Mouse (Mus musculus) hindbrain, postnatal 0 days (tissue): Measurements from ENCODE around the gene Cpne7. TPM values are rescaled to one million over a fixed set of nuclear protein-coding genes. Genes with fewer than 3 reads are reported as not detected.

Experiments
- ATAC-seq: fragments of 200-750 bp; cut with Nextera tagmentation; 2 replicates; pipeline ENCODE4 v1.8.0; 2017; ENCODE audit warnings: mild to moderate bottlenecking, moderate TSS enrichment, moderate library complexity
- DNase-seq: peaks from one replicate; pipeline ENCODE4 v3.0.0-alpha.2; 2015; ENCODE audit warnings: low spot score
- H3K27ac ChIP-seq: fragments of 300-500 bp; sonication (generic); 2 replicates; pipeline ENCODE4 v1.5.1; 2014; ENCODE audit warnings: mild to moderate bottlenecking
- H3K27me3 ChIP-seq: fragments of 300-500 bp; sonication (generic); 2 replicates; pipeline ENCODE4 v1.6.1; 2014; ENCODE audit warnings: low read length, mixed read lengths; ENCODE audit not compliant: insufficient read depth
- H3K36me3 ChIP-seq: fragments of 300-500 bp; sonication (generic); 2 replicates; pipeline ENCODE4 v1.6.1; 2014; ENCODE audit warnings: low read length, mixed read lengths; ENCODE audit not compliant: insufficient read depth
- H3K4me1 ChIP-seq: fragments of 300-500 bp; sonication (generic); 2 replicates; pipeline ENCODE4 v1.6.1; 2014; ENCODE audit warnings: antibody characterized with exemption, low read length, mixed read lengths; ENCODE audit not compliant: insufficient read depth
- H3K4me2 ChIP-seq: fragments of 300-500 bp; sonication (generic); 2 replicates; pipeline ENCODE4 v1.6.1; 2014; ENCODE audit warnings: low read depth, mild to moderate bottlenecking, low read length, moderate library complexity, mixed read lengths
- H3K4me3 ChIP-seq: fragments of 300-500 bp; sonication (generic); 2 replicates; pipeline ENCODE4 v1.5.1; 2014; ENCODE audit warnings: low read length
- H3K9ac ChIP-seq: fragments of 300-500 bp; sonication (generic); replicated peaks from 2 replicates; pipeline ENCODE4 v1.6.1; 2014; ENCODE audit warnings: mild to moderate bottlenecking, low read length, moderate library complexity, mixed read lengths
- H3K9me3 ChIP-seq: fragments of 300-500 bp; sonication (generic); 2 replicates; pipeline ENCODE4 v1.6.1; 2016; ENCODE audit warnings: low read length, mixed read lengths
- CTCF ChIP-seq: IDR thresholded peaks from 2 replicates; pipeline ENCODE4 v1.5.1; 2016; ENCODE audit warnings: antibody characterized with exemption, control low read depth, low read depth
- WGBS: fragments of 180-500 bp; shearing (Covaris S2); extraction: QIAGEN DNeasy Blood & Tissue Kit; methylation state at CpG from one replicate; pipeline ENCODE4 v1.1.7; 2014; 5-methylcytosine and 5-hydroxymethylcytosine counted together
- polyA plus RNA-seq: library from polyadenylated mRNA; unstranded; fragments of >200 nt; fragmentation: Nextera tagmentation; extraction: Ambion mirVana; gene quantifications from 2 replicates; pipeline ENCODE4 v1.2.1, GENCODE M21; 2015
- total RNA-seq: library from RNA; depleted of rRNA; stranded (reverse); fragments of >200 nt; gene quantifications from 2 replicates; pipeline ENCODE4 v1.2.3, GENCODE M21; 2014

The Cpne7 gene
- total and polyA plus RNA-seq, 2 experiments from 2014 or later = 11.9 to 21.2 TPM

GRCm38 (mm10) chr8:123138741-123139140, 21.6 kb downstream of the Cpne7 start:
- no peak overlapping the region for H3K4me2 ChIP-seq
- WGBS = 67% methylated on average over 4 of the region's 4 CpGs
- no peak for ATAC-seq

GRCm38 (mm10) chr8:123141741-123142462, 24.7 kb downstream of the Cpne7 start:
- no peaks in the 10 kb centered on the region for H3K27me3 ChIP-seq
- H3K4me2 ChIP-seq = no peak overlapping the region
- no peak overlapping the region for H3K9ac ChIP-seq
- DNase-seq (peak; percentile 89), ATAC-seq (peak; percentile 80)
- no peaks in the 10 kb centered on the region for H3K9me3 ChIP-seq
- H3K4me1 ChIP-seq = 0 out of 2 replicates have a peak, but pooled peaks cover 7% of the 10 kb centered on the region
- WGBS = 50% methylated on average over 14 of the region's 14 CpGs
- H3K36me3 ChIP-seq = no peaks in the 10 kb centered on the region
- H3K27ac ChIP-seq = peak overlapping the region; percentile 56; the same call in 1 of the 2 replicates
- no peak for TF ChIP-seq CTCF
- no peak overlapping the region for H3K4me3 ChIP-seq

More at GRCm38 (mm10) chr8:123138741-123139140, 21.6 kb downstream of the Cpne7 start:
- H3K36me3 ChIP-seq = no peaks in the 10 kb centered on the region
- no peak for DNase-seq
- H3K4me3 ChIP-seq = no peak overlapping the region
- TF ChIP-seq CTCF = no peak
- peaks cover 23% of the 10 kb centered on the region; the same call in 1 of the 2 replicates for H3K4me1 ChIP-seq
- H3K9ac ChIP-seq = no peak overlapping the region
- H3K9me3 ChIP-seq = no peaks in the 10 kb centered on the region
- H3K27ac ChIP-seq = no peak overlapping the region
- no peaks in the 10 kb centered on the region for H3K27me3 ChIP-seq

- whole genome bisulfite sequencing = 61% methylated on average over 6 of the region's 6 CpGs
- TF ChIP-seq CTCF = 0 out of 2 replicates have a peak, but pooled peaks have one; percentile 21
Observed at GRCm38 (mm10) chr8:123145279-123145678, 28.1 kb downstream of the Cpne7 start.

GRCm38 (mm10) chr8:123146390-123146789, 29.2 kb downstream of the Cpne7 start:
- H3K4me2 ChIP-seq = no peak overlapping the region
- H3K4me1 ChIP-seq = no peaks in the 10 kb centered on the region
- no peaks in the 10 kb centered on the region for H3K36me3 ChIP-seq
- DNase-seq (no peak), ATAC-seq (no peak)
- H3K9ac ChIP-seq = no peak overlapping the region
- H3K27me3 ChIP-seq = no peaks in the 10 kb centered on the region
- H3K9me3 ChIP-seq = no peaks in the 10 kb centered on the region
- TF ChIP-seq CTCF = no peak
- H3K4me3 ChIP-seq = no peak overlapping the region
- 76% methylated on average over 7 of the region's 7 CpGs for WGBS
- no peak overlapping the region for H3K27ac ChIP-seq

More at GRCm38 (mm10) chr8:123145279-123145678, 28.1 kb downstream of the Cpne7 start:
- DNase-seq (no peak), ATAC-seq (no peak)
- H3K27ac ChIP-seq = no peak overlapping the region
- H3K27me3 ChIP-seq = no peaks in the 10 kb centered on the region
- H3K4me3 ChIP-seq = no peak overlapping the region
- H3K4me1 ChIP-seq = no peaks in the 10 kb centered on the region
- H3K36me3 ChIP-seq = no peaks in the 10 kb centered on the region
- H3K9ac ChIP-seq = no peak overlapping the region
- no peak overlapping the region for H3K4me2 ChIP-seq
- no peaks in the 10 kb centered on the region for H3K9me3 ChIP-seq

- 71% methylated on average over 9 of the region's 9 CpGs for WGBS
Observed at GRCm38 (mm10) chr8:123150737-123151171, 33.6 kb downstream of the Cpne7 start.

GRCm38 (mm10) chr8:123155177-123155576, 38.0 kb downstream of the Cpne7 start:
- Histone ChIP-seq H3K4me1 (no peaks in the 10 kb centered on the region), H3K9ac (no peak overlapping the region), H3K27me3 (no peaks in the 10 kb centered on the region), H3K36me3 (no peaks in the 10 kb centered on the region), H3K4me2 (no peak overlapping the region), H3K9me3 (no peaks in the 10 kb centered on the region), H3K27ac (no peak overlapping the region), H3K4me3 (no peak overlapping the region)
- 85% methylated on average over 5 of the region's 5 CpGs for WGBS
- ATAC-seq = peak; percentile 51; the same call in 1 of the 2 replicates
- DNase-seq = no peak
- peak; percentile 68 for TF ChIP-seq CTCF

More at GRCm38 (mm10) chr8:123150737-123151171, 33.6 kb downstream of the Cpne7 start:
- no peak for ATAC-seq
- Histone ChIP-seq H3K36me3 (no peaks in the 10 kb centered on the region), H3K27ac (no peak overlapping the region), H3K9me3 (no peaks in the 10 kb centered on the region), H3K27me3 (no peaks in the 10 kb centered on the region), H3K4me1 (no peaks in the 10 kb centered on the region), H3K9ac (no peak overlapping the region), H3K4me3 (no peak overlapping the region), H3K4me2 (no peak overlapping the region)
- TF ChIP-seq CTCF = no peak
- no peak for DNase-seq
